Mouse (Mus musculus): ENCODE results near the gene Bend3.
"Not testable (repeated sequence)": the region's sequence is repeated elsewhere in the genome, so short reads cannot be mapped to it uniquely, and the experiment has no call there.

DNA sequence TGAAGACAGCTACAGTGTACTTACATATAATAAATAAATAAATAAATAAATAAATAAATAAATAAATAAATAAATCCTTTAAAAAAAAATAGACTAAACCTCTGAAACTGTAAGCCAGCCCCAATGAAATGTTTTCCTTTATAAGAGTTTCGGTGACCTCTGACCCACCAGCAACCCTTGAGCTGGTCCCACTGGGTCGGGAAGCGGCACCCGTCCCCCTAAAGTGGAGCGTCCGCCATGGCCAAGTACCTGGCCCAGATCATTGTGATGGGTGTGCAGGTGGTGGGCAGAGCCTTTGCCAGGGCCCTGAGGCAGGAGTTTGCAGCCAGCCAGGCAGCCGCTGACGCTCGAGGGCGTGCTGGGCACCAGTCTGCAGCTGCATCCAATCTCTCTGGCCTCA is 45.3 kb downstream of the Bend3 start, which contains the start of gene Gm9803:
- TF ChIP-seq CTCF (IDR thresholded peaks at IDR 0.05; ENCODE audit: low read depth); EP300 (optimal IDR thresholded peaks at IDR 0.05): not testable (repeated sequence)

Measured in stomach, postnatal 0 days (tissue).